Mouse (Mus musculus): ENCODE data around the gene Ssxb9. TPM values are rescaled to one million over a fixed set of nuclear protein-coding genes. Genes with fewer than 3 reads are reported as not detected.
"Not testable (repeated sequence)": the region's sequence is repeated elsewhere in the genome, so short reads cannot be mapped to it uniquely, and the experiment has no call there.

Gene Ssxb9
- not detected for total RNA-seq (2021)

DNA sequence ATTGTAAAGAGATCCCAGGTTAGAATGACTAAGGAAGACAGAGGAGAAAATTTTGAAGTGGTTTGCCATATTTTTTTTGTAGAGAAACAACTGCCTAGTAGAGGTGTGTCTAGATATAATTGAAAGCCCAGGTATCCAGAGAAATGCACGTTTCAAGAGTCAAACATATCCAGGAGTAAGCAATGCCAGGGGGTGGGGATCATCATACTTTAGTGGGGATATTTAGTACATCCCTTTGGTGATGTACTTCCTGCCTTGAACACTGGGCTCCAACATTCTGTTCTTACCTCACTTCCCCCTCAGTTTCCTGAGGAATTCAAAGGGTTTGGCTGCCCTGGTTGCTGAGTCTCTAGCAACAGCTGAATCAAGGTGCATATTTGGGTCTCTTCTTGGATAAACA lies at the start of gene Ssxb9:
Gene Ssxb9, plus strand, starts transcription at position 301 of the 400 bp plus-strand sequence.
- intact Hi-C loops (cut with DNase I); DNase-seq: not testable (repeated sequence)

- intact Hi-C loops (cut with DNase I) = no loop called here
- DNase-seq = no peak
Observed at GRCm38 (mm10) chrX:8327124-8327523, 39.7 kb upstream of the Ssxb9 start, which contains the start of gene Ssxb10. Ssxb10 (plus strand) TSS chrX:8327424.

GRCm38 (mm10) chrX:8413005-8413404 lies 46.2 kb downstream of the Ssxb9 start, which contains the start of gene Ssxb1:
Ssxb1 (plus strand) TSS chrX:8413305.
- DNase-seq; intact Hi-C loops (cut with DNase I): not testable (repeated sequence)

Other genes with a start within 250 kb of the Ssxb9 start
- 10 to 100 TPM; 79.1 to 79.3 TPM for gene Wdr13, start 234.1 kb upstream of the Ssxb9 start, total RNA-seq (2021)
- gene Rbm3, start 221.1 kb upstream of the Ssxb9 start, total RNA-seq (2021) = 100 to 1,000 TPM; 341 to 398 TPM
- 1 to 10 TPM; 6.0 to 6.5 TPM for gene Tbc1d25, start 190.8 kb upstream of the Ssxb9 start, total RNA-seq (2021)
- gene Ebp, start 173.5 kb upstream of the Ssxb9 start, total RNA-seq (2021) = 10 to 100 TPM; 22.8 to 26.1 TPM
- gene Porcn, start 160.5 kb upstream of the Ssxb9 start, total RNA-seq (2021) = 1 to 10 TPM; 2.4 to 3.1 TPM
- gene Ftsj1, start 114.6 kb upstream of the Ssxb9 start, total RNA-seq (2021) = 10 to 100 TPM; 13.3 to 13.7 TPM
- gene Slc38a5, start 95.8 kb upstream of the Ssxb9 start, total RNA-seq (2021) = 1 to 10 TPM; 1.3 to 1.8 TPM
- not detected for gene Ssxb10, start 39.6 kb upstream of the Ssxb9 start, total RNA-seq (2021)
- not detected for gene Ssxb1, start 46.3 kb downstream of the Ssxb9 start, total RNA-seq (2021)
- gene Ssxb2, start 94.7 kb downstream of the Ssxb9 start, total RNA-seq (2021) = not detected
- gene Gm14459, start 158.0 kb downstream of the Ssxb9 start, total RNA-seq (2021) = not detected
- gene Ssxb6, start 181.3 kb downstream of the Ssxb9 start, total RNA-seq (2021) = not detected
- gene Ssxb3, start 224.8 kb downstream of the Ssxb9 start, total RNA-seq (2021) = not detected